Mouse (Mus musculus): ENCODE results near the gene Mex3d. TPM values are rescaled to one million over a fixed set of nuclear protein-coding genes. Genes with fewer than 3 reads are reported as not detected.

The Mex3d gene
- polyA plus RNA-seq, 1 experiment = 0.53 TPM

DNA sequence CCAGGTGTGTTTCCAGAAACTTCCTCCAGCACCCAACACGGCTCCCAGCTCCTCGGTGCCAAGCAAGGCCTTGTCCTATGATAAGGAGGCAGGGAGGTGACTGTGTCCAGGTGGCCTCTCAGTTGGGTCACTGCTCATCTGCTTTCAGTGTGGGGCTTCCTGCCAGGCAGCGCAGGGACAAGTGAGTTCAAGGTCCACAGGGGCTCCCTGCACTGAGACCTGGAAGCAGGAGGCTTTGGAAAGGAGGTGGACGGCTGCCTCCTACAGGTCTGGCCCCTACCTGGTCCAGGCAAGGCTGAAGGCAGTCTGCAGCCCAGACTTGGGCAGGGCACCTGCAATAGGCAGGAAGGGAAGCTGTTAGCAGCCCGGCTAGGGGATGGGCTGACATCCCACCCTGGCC lies 5.2 kb upstream of the Mex3d start:
- Histone ChIP-seq H3K36me3 (ENCODE audit: control insufficient read depth) (peaks cover 76% of the 10 kb centered on the region), H3K27me3 (ENCODE audit: control insufficient read depth) (no peaks in the 10 kb centered on the region), H3K9me3 (ENCODE audit: control insufficient read depth, low read length) (no peaks in the 10 kb centered on the region), H3K4me1 (ENCODE audit: control insufficient read depth) (peaks cover 51% of the 10 kb centered on the region), H3K4me3 (replicated peaks) (no peak overlapping the region)
- TF ChIP-seq TAL1 (IDR thresholded peaks at IDR 0.05; ENCODE audit: low read length) = no peak
- no peak for TF ChIP-seq GATA1 (IDR thresholded peaks at IDR 0.05; ENCODE audit: low read length)

DNA sequence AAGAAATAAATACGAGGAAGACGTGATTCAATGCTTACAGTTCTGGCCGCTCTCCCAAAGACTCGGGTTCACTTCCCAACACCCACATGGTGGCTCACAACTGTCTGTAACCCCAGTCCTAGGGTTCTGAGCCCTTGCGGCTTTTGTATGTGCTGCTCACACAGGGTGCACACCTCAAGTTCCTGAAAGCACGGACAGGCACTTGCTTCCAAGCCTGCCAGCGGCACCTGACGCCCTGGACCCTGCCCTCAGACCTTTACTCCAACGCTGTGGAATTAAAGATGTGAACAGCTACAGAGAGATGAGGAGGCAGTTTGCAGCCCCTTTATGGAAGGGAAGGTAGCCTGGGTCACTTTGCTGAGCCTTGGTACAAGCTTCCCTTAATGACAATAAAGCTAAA lies 3.2 kb upstream of the Mex3d start:
- Histone ChIP-seq H3K9me3 (ENCODE audit: control insufficient read depth, low read length) (no peaks in the 10 kb centered on the region), H3K4me1 (ENCODE audit: control insufficient read depth) (peaks cover 50% of the 10 kb centered on the region)

DNA sequence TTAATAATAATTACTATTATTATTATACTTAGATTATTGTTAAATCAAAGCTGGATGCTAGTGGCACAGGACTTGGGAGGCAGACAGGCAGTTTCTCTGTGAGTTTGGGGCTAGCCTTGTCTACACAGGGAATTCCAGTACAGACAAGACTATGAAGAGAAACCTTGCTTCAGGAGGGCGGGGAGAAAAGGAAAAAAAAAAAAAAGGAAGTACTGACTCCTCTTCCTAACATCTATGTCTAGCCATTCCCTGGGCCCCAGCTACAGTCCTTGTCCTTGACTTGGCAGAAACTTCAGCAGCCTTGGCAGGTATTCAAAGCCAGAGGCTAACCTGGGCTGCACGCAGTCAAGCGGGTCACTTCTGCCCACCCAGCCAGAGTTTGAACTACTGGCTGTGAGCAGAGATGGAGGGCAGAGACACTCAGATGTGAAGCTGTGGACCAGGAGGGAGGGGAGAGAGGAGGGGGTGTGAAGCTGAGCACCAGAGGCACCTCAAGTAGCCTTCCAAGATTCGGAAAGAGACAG lies 1.8 kb upstream of the Mex3d start:
- H3K36me3 ChIP-seq (ENCODE audit: control insufficient read depth) = peaks cover 43% of the 10 kb centered on the region
- TF ChIP-seq TAL1 (IDR thresholded peaks at IDR 0.05; ENCODE audit: low read length) = no peak
- no peak for TF ChIP-seq GATA1 (IDR thresholded peaks at IDR 0.05; ENCODE audit: low read length)
- peaks cover 12% of the 10 kb centered on the region for H3K27me3 ChIP-seq (ENCODE audit: control insufficient read depth)
- no peaks in the 10 kb centered on the region for H3K9me3 ChIP-seq (ENCODE audit: control insufficient read depth, low read length)
- peaks cover 60% of the 10 kb centered on the region for H3K4me1 ChIP-seq (ENCODE audit: control insufficient read depth)
- no peak overlapping the region for H3K4me3 ChIP-seq (replicated peaks)

More for the DNA sequence above, 3.2 kb upstream of the Mex3d start:
- Histone ChIP-seq H3K36me3 (ENCODE audit: control insufficient read depth) (peaks cover 57% of the 10 kb centered on the region), H3K27me3 (ENCODE audit: control insufficient read depth) (peaks cover 12% of the 10 kb centered on the region), H3K4me3 (replicated peaks) (no peak overlapping the region)
- TF ChIP-seq GATA1 (IDR thresholded peaks at IDR 0.05; ENCODE audit: low read length) (no peak), TAL1 (IDR thresholded peaks at IDR 0.05; ENCODE audit: low read length) (no peak)

DNA sequence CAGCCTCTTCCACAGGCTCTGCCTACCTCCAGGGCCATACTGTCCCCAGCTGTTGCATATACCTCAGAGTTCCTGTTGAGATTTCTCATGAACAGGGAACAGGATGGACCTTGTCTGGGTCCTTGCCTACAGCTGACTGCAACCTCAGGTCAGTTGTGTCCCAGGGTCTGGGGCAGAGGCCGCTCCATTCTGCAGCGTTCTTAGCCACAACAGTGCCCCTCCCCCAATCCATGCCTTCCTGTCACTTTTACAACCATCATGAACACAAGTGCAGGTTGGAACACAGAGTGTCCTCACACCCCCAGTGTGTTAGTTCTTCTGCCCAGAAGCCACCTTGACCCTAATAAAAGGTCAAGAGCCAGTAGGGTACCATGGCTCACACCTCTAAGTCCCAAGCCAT lies 1.3 kb upstream of the Mex3d start:
- no peak for TF ChIP-seq TAL1 (IDR thresholded peaks at IDR 0.05; ENCODE audit: low read length)
- TF ChIP-seq GATA1 (IDR thresholded peaks at IDR 0.05; ENCODE audit: low read length) = no peak
- Histone ChIP-seq H3K4me3 (replicated peaks) (no peak overlapping the region), H3K9me3 (ENCODE audit: control insufficient read depth, low read length) (no peaks in the 10 kb centered on the region), H3K27me3 (ENCODE audit: control insufficient read depth) (peaks cover 12% of the 10 kb centered on the region), H3K4me1 (ENCODE audit: control insufficient read depth) (peaks cover 65% of the 10 kb centered on the region), H3K36me3 (ENCODE audit: control insufficient read depth) (peaks cover 41% of the 10 kb centered on the region)

DNA sequence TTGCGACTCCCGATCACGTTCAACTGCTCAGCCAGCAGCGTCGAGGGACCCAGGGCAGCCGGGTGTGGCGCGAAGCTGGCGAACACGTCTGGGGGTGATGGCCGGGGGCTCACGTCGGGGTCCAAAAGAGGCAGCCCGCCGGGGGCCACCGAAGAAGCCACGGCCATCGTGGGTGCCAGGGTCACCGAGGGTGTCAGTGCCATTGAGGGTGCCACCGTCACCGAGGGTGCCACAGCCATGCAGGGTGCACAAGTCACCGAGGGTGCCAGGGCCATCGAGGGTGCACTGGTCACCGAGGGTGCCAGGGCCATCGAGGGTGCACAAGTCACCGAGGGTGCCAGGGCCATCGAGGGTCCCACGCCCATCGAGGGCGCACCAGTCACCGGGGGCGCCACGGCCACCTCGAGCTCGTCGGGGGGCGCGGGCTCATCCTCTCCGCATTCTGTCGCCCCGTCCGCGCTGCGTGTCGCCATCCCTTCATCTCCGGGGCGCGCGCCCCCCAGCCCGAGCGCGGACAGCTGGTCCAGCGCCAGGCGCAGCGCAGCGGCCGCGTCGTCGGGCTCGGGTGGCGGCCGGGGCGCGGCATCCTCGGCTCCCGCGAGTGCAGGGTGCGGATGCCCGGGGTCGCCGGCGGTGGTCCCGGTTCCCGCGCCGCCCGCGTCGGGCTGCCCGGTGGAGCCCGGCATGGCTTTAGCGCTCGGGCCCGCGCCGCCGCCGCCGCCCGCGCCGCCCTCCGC lies 556 bp downstream of the Mex3d start:
- Histone ChIP-seq H3K9me3 (ENCODE audit: control insufficient read depth, low read length) (peaks cover 6% of the 10 kb centered on the region), H3K4me3 (replicated peaks) (peak overlapping the region; percentile 76), H3K4me1 (ENCODE audit: control insufficient read depth) (peaks cover 68% of the 10 kb centered on the region), H3K27me3 (ENCODE audit: control insufficient read depth) (peaks cover 12% of the 10 kb centered on the region), H3K36me3 (ENCODE audit: control insufficient read depth) (peaks cover 40% of the 10 kb centered on the region)
- TF ChIP-seq GATA1 (IDR thresholded peaks at IDR 0.05; ENCODE audit: low read length) (no peak), TAL1 (IDR thresholded peaks at IDR 0.05; ENCODE audit: low read length) (no peak)

DNA sequence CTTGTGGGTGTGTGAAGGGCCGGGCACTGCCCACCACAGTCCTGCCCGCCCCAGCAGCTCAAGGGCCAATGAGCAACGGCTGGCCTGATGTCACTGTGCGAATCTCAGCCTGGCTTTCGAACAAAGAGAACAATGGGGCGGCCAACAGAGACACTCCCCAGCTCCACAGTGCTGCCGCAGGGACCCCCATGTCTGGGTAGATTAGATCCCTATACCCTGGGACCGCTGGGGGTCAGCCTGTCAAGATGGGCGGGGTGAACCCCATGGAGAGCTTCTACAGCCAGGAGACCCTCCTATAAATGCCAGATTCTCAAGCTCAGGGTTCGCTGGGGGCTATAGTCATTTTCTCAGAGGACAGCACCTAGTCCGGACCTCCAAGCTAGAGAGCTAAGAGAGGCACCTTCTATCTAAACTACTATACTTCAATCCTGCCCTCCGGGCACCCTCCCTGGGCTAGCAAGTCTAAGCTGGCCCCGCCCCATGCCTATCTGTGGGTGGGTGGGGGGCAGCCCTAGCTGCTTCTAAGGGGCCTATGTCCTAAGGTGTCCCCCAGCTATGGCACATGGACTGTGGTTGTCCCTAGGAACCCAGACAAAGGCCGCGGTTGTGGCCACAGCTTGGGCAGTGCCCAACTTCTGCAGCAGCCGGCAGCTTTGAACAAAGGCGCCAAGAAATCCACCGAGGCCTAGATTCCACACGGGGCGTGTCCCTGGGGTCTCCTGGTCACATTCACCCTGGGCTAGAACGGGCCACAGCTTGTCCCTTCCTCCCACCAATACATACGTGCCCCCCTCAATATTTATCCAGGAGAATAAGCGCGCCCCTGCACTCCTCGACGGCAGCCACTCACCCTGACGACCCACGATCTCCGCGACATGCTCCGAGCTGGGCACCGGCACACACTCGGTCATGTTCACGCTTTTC lies 1.4 kb downstream of the Mex3d start:
- Histone ChIP-seq H3K27me3 (ENCODE audit: control insufficient read depth) (peaks cover 12% of the 10 kb centered on the region), H3K36me3 (ENCODE audit: control insufficient read depth) (peaks cover 40% of the 10 kb centered on the region), H3K4me1 (ENCODE audit: control insufficient read depth) (peaks cover 70% of the 10 kb centered on the region), H3K4me3 (replicated peaks) (peak overlapping the region; percentile 76), H3K9me3 (ENCODE audit: control insufficient read depth, low read length) (peaks cover 14% of the 10 kb centered on the region)
- TF ChIP-seq TAL1 (IDR thresholded peaks at IDR 0.05; ENCODE audit: low read length) (no peak), GATA1 (IDR thresholded peaks at IDR 0.05; ENCODE audit: low read length) (no peak)

DNA sequence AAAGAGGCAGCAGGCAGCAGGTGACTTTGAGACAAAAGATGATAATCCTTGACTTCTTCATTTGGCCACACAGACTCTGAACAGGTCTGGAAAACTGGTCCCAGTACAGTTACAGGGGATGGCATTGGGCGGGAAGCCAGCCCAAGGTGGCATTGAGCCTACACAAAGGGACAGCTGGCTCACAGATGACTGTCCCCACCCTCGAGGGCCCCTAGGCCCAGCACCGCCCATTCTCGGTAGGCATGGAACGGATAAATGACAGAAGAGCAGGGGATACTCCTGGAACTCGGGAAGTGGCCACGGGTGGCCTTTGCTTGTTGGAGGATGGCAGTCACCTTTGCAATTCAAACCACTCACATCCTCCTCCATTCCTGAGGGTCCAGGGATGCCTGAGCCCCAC lies 2.1 kb downstream of the Mex3d start:
- H3K4me1 ChIP-seq (ENCODE audit: control insufficient read depth) = peaks cover 67% of the 10 kb centered on the region
- TF ChIP-seq TAL1 (IDR thresholded peaks at IDR 0.05; ENCODE audit: low read length) (no peak), GATA1 (IDR thresholded peaks at IDR 0.05; ENCODE audit: low read length) (no peak)
- H3K27me3 ChIP-seq (ENCODE audit: control insufficient read depth) = peaks cover 12% of the 10 kb centered on the region
- peaks cover 39% of the 10 kb centered on the region for H3K36me3 ChIP-seq (ENCODE audit: control insufficient read depth)
- H3K4me3 ChIP-seq (replicated peaks) = peak overlapping the region; percentile 76
- peaks cover 16% of the 10 kb centered on the region for H3K9me3 ChIP-seq (ENCODE audit: control insufficient read depth, low read length)

DNA sequence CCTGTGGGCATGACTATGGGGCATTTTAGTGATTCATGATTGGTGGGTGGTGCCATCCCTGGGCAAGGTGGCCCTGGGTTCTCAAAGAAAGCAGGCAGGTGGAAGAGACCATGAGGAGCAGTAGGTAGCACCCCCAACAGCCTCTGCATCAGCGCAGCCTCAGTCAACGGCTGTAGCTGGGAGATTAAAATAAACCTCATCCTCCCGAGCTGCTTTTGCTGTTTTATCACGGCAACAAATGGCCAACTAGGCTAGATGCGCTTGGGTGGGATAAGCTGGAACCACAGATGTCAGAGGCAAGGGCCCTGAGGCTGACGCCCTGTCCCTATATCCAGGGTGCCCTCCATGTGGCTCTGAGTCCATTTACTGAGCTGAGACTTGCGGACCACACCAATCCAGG lies 2.8 kb downstream of the Mex3d start:
- H3K36me3 ChIP-seq (ENCODE audit: control insufficient read depth) = peaks cover 39% of the 10 kb centered on the region
- peak; percentile 54; the same call in 2 of the 3 replicates for TF ChIP-seq TAL1 (IDR thresholded peaks at IDR 0.05; ENCODE audit: low read length)
- TF ChIP-seq GATA1 (IDR thresholded peaks at IDR 0.05; ENCODE audit: low read length) = no peak
- H3K4me1 ChIP-seq (ENCODE audit: control insufficient read depth) = peaks cover 67% of the 10 kb centered on the region
- H3K4me3 ChIP-seq (replicated peaks) = peak overlapping the region; percentile 76
- peaks cover 12% of the 10 kb centered on the region for H3K27me3 ChIP-seq (ENCODE audit: control insufficient read depth)
- peaks cover 16% of the 10 kb centered on the region for H3K9me3 ChIP-seq (ENCODE audit: control insufficient read depth, low read length)

Data from erythroblast, embryonic 14.5 days (primary cell).